Mouse (Mus musculus): ENCODE measurements around the gene Dhx9.
A peak's percentile ranks its signal among the peaks of the same experiment; 100 is the strongest.
"Not testable (repeated sequence)": the region's sequence is repeated elsewhere in the genome, so short reads cannot be mapped to it uniquely, and the experiment has no call there.

Dhx9 gene

GRCm38 (mm10) chr1:153487500-153487879 lies at the start of gene Dhx9:
Dhx9 (minus strand) TSS chr1:153487660.
- DNase-seq (ENCODE audit: low spot score in 2 of 2) = peak; percentile 96 to 100

- DNase-seq (ENCODE audit: low spot score in 2 of 2) = no peak
Measured at GRCm38 (mm10) chr1:153535611-153536010, 48.2 kb upstream of the Dhx9 start.

GRCm38 (mm10) chr1:153532896-153533295 lies 45.4 kb upstream of the Dhx9 start:
- DNase-seq (ENCODE audit: low spot score in 2 of 2) = not testable (repeated sequence)

- peak; percentile 70 to 72 for DNase-seq (ENCODE audit: low spot score in 2 of 2)
Measured at GRCm38 (mm10) chr1:153532234-153532841, 44.9 kb upstream of the Dhx9 start.

GRCm38 (mm10) chr1:153531677-153532233 lies 44.3 kb upstream of the Dhx9 start:
- peak in 1 of 2 experiments; percentile 20 for DNase-seq (ENCODE audit: low spot score in 2 of 2)

DNA sequence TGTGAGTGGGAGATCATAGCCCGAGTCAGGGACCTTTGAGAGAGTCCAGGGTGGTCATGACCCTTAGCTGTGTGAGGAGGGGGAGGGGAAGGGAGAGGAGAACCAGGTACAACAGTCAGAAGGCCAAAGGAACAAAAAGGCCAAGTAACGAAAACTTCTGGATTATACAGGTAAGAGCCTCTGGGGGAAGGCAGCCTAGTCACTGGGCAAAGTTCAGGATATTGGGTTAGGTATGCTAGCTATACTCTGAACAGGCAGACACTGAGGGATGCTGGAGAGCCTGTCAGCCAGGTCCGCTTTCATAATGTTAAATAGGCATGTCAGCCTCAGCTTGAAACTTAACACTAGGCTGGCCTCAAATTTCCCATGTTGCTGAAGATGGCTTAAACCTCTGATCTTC lies 34.7 kb upstream of the Dhx9 start:
- DNase-seq (ENCODE audit: low spot score in 2 of 2) = no peak

GRCm38 (mm10) chr1:153515368-153515767 lies 27.9 kb upstream of the Dhx9 start:
- DNase-seq (ENCODE audit: low spot score in 2 of 2) = no peak

GRCm38 (mm10) chr1:153510330-153511009 lies 23.0 kb upstream of the Dhx9 start:
- DNase-seq (ENCODE audit: low spot score in 2 of 2) = peak in 1 of 2 experiments; percentile 25

- DNase-seq (ENCODE audit: low spot score in 2 of 2) = not testable (repeated sequence)
Measured at GRCm38 (mm10) chr1:153509569-153509968, 22.1 kb upstream of the Dhx9 start.

- no peak for DNase-seq (ENCODE audit: low spot score in 2 of 2)
Measured at GRCm38 (mm10) chr1:153509012-153509411, 21.6 kb upstream of the Dhx9 start.

DNA sequence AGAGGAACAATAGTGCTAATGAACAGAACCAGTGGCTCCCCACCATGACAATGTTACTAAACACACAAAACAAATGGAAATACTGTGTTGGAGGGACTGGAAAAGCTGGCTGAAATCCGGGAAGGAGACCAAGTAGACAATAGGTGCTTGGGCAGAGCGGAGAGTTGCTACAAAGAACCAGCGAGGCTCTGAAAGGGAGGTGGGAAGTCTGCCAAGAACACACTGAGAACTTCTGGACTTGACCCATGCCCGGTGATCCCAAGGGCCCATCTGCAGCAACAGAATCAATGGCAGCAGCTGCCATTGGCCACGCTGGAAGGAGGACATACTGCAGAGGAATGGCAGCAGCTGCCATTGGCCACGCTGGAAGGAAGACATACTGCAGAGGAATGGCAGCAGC lies 18.8 kb upstream of the Dhx9 start:
- DNase-seq (ENCODE audit: low spot score in 2 of 2) = no peak

DNA sequence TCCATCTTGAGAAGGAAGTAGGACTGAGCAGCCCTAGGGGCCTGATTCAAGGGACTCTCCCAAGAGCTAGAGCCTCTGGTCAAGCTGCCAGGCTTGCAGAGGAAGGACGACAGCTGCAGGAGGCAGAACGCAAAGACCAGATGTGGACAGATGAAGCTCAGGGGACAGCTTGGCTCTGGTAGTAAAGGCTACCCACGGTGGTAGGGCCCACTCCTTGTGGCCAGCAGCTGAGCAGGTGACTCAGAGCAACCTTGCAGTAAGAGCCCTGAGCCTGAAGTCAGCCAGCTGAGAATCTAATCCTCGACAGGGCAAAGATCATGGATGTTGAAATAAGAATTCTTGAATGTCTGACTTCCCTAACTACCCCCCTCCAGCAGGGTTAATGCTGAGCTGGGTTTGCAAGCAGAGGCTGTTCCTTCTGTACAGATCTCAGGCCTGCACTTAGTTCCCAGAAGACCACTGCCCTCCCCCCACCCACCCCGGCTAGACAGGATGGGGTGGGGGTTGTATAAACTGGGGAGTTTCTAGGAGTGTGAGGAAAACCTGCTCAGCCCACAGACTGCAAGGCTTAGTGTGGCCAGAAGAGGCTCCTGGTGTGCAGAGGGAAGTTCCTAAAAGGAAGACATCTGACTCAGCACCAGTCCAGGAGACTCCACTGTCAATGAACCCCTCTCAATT lies 14.3 kb upstream of the Dhx9 start:
- DNase-seq (ENCODE audit: low spot score in 2 of 2) = no peak

GRCm38 (mm10) chr1:153500030-153500429 lies 12.6 kb upstream of the Dhx9 start:
- no peak for DNase-seq (ENCODE audit: low spot score in 2 of 2)

GRCm38 (mm10) chr1:153496030-153496429 lies 8.6 kb upstream of the Dhx9 start:
- DNase-seq (ENCODE audit: low spot score in 2 of 2) = no peak

- no peak for DNase-seq (ENCODE audit: low spot score in 2 of 2)
Measured at GRCm38 (mm10) chr1:153493931-153494330, 6.5 kb upstream of the Dhx9 start.

DNA sequence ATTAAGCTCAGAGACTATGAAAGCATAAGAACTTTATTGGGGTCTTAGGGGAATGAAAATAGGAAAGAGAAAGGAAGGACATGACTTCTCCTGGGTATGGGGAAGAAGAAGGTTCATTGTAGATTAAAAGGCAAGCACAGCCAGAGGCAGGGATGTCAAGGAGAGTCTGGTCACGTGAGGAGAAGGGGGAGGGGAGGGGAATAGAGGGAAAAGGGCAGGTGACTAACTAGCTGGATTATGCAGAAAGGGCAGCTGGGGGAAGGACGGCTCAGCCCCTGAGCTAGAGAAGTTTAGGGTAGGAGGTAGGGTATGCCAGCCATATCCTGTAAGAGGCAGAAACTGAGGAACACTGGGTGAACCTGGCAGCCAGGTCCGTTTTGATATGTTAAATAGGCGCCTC lies 5.9 kb upstream of the Dhx9 start:
- no peak for DNase-seq (ENCODE audit: low spot score in 2 of 2)

DNA sequence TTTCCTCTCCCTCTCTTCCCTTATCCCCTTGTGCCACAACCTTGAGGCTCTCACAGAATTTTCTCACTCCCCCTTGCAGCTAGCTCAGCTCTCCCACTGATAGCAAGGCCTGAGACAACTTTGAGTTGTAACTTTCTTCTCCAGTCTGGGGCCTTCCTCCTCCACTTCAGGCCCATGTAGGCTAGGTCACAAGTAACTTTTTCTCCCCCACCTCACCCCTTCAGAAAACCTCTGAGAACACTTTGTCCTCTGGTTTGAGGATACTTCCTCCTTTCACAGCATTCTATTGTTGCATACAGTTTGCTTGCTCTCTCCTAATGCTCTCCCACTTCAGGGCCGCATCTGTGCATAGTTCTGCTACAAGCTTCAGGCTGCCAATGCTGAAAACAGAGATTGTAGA lies 4.4 kb upstream of the Dhx9 start:
- no peak for DNase-seq (ENCODE audit: low spot score in 2 of 2)

DNA sequence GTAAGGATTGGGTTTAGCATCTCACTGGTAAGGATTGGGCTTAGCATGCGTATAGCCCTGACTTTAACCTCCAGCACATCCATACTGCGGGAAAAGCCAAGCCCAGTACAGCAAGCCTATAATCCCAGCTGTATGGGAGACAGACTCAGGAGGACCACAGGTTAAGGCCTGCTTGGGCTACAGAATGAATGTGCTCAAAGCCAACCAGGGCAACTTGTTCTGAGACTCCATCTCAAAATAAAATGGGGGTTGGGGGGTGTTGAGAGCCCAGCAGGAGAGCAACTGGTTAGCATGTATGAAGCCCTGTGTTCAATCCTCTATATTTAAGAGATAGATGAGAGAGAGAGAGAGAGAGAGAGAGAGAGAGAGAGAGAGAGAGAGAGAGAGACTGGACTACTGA lies 3.9 kb upstream of the Dhx9 start:
- DNase-seq (ENCODE audit: low spot score in 2 of 2) = no peak

GRCm38 (mm10) chr1:153489963-153490362 lies 2.5 kb upstream of the Dhx9 start:
- no peak for DNase-seq (ENCODE audit: low spot score in 2 of 2)

DNA sequence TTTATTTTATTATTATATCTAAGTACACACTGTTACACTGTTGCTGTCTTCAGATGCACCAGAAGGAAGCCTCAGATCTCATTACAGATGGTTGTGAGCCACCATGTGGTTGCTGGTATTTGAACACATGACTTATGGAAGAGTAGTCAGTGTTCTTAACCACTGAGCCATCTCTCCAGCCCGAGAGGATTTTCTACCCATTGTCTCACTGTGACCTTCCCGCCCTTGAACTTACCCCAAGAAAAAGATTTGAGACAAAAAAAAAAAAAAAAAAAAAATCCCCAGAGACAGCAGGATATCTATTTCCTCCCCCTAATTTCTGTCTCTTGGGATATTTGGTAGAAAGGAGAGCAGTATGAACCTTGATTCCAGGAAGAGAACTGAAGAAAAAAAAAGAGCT lies 2.1 kb upstream of the Dhx9 start:
- no peak for DNase-seq (ENCODE audit: low spot score in 2 of 2)

- DNase-seq (ENCODE audit: low spot score in 2 of 2) = peak; percentile 27 to 46
Measured at GRCm38 (mm10) chr1:153489132-153489531, 1.7 kb upstream of the Dhx9 start.

DNA sequence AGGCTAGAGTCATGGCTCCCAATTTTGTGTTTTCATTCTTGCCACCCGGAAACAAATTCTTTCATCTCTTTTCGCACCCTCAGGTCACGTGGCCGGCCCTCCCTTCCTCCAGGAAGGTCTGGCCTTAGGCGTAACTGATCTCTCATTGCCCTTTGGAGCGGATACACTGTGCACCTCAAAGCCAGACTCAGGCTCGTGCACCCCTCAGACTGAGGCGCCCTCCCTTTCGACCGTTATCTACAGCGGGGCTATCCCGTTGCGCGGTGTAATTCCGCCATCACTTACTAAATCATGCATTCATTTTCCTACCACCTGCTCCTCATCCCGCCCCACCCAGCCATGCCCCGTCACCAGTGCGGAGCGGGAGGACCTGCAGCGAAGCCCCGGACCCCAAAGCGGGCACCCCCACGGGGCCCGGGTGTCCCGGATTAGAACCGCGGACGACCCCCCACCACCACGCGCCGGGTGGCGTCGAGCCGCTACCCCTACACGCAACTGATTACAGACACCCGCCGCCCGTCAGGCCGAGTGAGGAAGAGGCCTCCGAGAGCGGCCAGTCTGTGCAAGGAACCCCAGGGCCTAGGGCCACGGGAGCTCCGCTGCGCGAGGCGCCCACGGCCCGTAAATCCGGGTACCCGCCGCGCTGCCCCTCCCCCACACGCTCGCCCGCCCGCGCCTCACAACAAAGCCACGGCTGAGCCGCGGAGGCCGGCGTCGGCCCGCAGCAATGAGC lies 527 bp downstream of the Dhx9 start:
- peak in 1 of 2 experiments; percentile 51 for DNase-seq (ENCODE audit: low spot score in 2 of 2)
